ENCODE assay signal across 11 mouse cellular contexts in genomic region chr2:143131098-143131646, GRCm38 (mm10). TPM values are rescaled to one million over a fixed set of nuclear protein-coding genes. Genes with fewer than 3 reads are reported as not detected.
A peak's percentile ranks its signal among the peaks of the same experiment; 100 is the strongest.
DNase-seq lines count a peak whose midpoint lies in the region; ATAC-seq and TF ChIP-seq lines count a peak whose summit lies in the region.
"Had no signal": no experiment of that assay in that cellular context is flagged by ENCODE, and none has a peak within 500 bp of the region (broad histone marks: within the 10 kb centered on the region; RNA-seq: fewer than 3 reads in every experiment).

No protein-coding gene starts in this region.

- peak; percentile 51; the same call in 1 of the 2 replicates for ATAC-seq in forebrain, embryonic 12.5 days (ENCODE audit: low FRiP score)
- no peak for ATAC-seq in lung, embryonic 14.5 days (ENCODE audit: insufficient read depth)
- peak; percentile 53; the same call in 1 of the 2 replicates for ATAC-seq in forebrain, postnatal 0 days
- no peak for ATAC-seq in intestine, postnatal 0 days

- no peaks in the 10 kb centered on the region for H3K9me3 ChIP-seq in forebrain, embryonic 12.5 days
- no peaks in the 10 kb centered on the region for H3K9me3 ChIP-seq in forebrain, embryonic 10.5 days
- no peaks in the 10 kb centered on the region for H3K9me3 ChIP-seq in lung, embryonic 14.5 days (ENCODE audit: low read depth, low read length)
- no peaks in the 10 kb centered on the region for H3K9me3 ChIP-seq in forebrain, postnatal 0 days (ENCODE audit: low read length)
- no peaks in the 10 kb centered on the region for H3K9me3 ChIP-seq in intestine, postnatal 0 days (ENCODE audit: control insufficient read depth)
- H3K9me3 ChIP-seq: liver, embryonic 15.5 days had no signal

- DNase-seq in forebrain, embryonic 10.5 days (ENCODE audit: extremely low spot score, low spot score): no peak
- DNase-seq in lung, embryonic 14.5 days: peak; percentile 63
- DNase-seq in lung, postnatal 36 days: no peak
- DNase-seq in brain, adult 2 months (ENCODE audit: low read depth, low spot score): peak; percentile 70
- peak; percentile 58 for DNase-seq in forebrain, postnatal 0 days
- no peak for DNase-seq in frontal cortex, postnatal 10 days (ENCODE audit: low spot score in 2 of 2)
- DNase-seq: B cell, adult 2 months had no signal

- TF ChIP-seq CTCF in lung, embryonic 14.5 days (IDR thresholded peaks at IDR 0.05; ENCODE audit: low read depth): no peak
- no peak for TF ChIP-seq CTCF in forebrain, postnatal 0 days (IDR thresholded peaks at IDR 0.05; ENCODE audit: low read depth)
- no peak for TF ChIP-seq CTCF in intestine, postnatal 0 days (IDR thresholded peaks at IDR 0.05; ENCODE audit: low read depth)

- no peak overlapping the region for H3K9ac ChIP-seq in forebrain, embryonic 12.5 days
- no peak overlapping the region for H3K9ac ChIP-seq in lung, embryonic 14.5 days
- H3K9ac ChIP-seq in forebrain, postnatal 0 days: no peak overlapping the region
- H3K9ac ChIP-seq in intestine, postnatal 0 days (ENCODE audit: low read depth, low read length): no peak overlapping the region
- H3K9ac ChIP-seq: liver, embryonic 15.5 days had no signal

- H3K27me3 ChIP-seq in forebrain, embryonic 12.5 days: no peaks in the 10 kb centered on the region
- H3K27me3 ChIP-seq in forebrain, embryonic 10.5 days (ENCODE audit: poor library complexity, severe bottlenecking): no peaks in the 10 kb centered on the region
- H3K27me3 ChIP-seq in lung, embryonic 14.5 days (ENCODE audit: insufficient read depth, low read length): no peaks in the 10 kb centered on the region
- H3K27me3 ChIP-seq in forebrain, postnatal 0 days (ENCODE audit: insufficient read depth, low read length): no peaks in the 10 kb centered on the region
- H3K27me3 ChIP-seq in intestine, postnatal 0 days (replicated peaks; ENCODE audit: control insufficient read depth, insufficient read depth, low read length): no peaks in the 10 kb centered on the region
- H3K27me3 ChIP-seq: liver, embryonic 15.5 days had no signal

- no peak overlapping the region for H3K4me3 ChIP-seq in forebrain, embryonic 12.5 days (replicated peaks)
- no peak overlapping the region for H3K4me3 ChIP-seq in forebrain, embryonic 10.5 days
- no peak overlapping the region for H3K4me3 ChIP-seq in lung, embryonic 14.5 days (ENCODE audit: low read depth, low read length)
- no peak overlapping the region for H3K4me3 ChIP-seq in forebrain, postnatal 0 days (ENCODE audit: low read depth, low read length)
- H3K4me3 ChIP-seq in intestine, postnatal 0 days (ENCODE audit: low read depth, low read length): no peak overlapping the region
- H3K4me3 ChIP-seq: liver, embryonic 15.5 days had no signal

- WGBS in forebrain, embryonic 12.5 days: 76% methylated on average over 5 of the region's 5 CpGs
- WGBS in forebrain, embryonic 10.5 days: 82% methylated on average over 5 of the region's 5 CpGs
- WGBS in lung, embryonic 14.5 days: 63% methylated on average over 5 of the region's 5 CpGs
- 44% methylated on average over 5 of the region's 5 CpGs for WGBS in forebrain, postnatal 0 days
- WGBS in intestine, postnatal 0 days: 62% methylated on average over 5 of the region's 5 CpGs

- peak overlapping the region; percentile 56; the same call in 1 of the 2 replicates for H3K27ac ChIP-seq in forebrain, embryonic 12.5 days
- H3K27ac ChIP-seq in forebrain, embryonic 10.5 days: no peak overlapping the region
- H3K27ac ChIP-seq in lung, embryonic 14.5 days (ENCODE audit: low read depth): no peak overlapping the region
- H3K27ac ChIP-seq in forebrain, postnatal 0 days (ENCODE audit: low read depth, low read length): no peak overlapping the region
- no peak overlapping the region for H3K27ac ChIP-seq in intestine, postnatal 0 days (ENCODE audit: low read depth, low read length)
- H3K27ac ChIP-seq: liver, embryonic 15.5 days had no signal

- H3K4me1 ChIP-seq in forebrain, embryonic 12.5 days: no peaks in the 10 kb centered on the region; the same call in 1 of the 2 replicates
- no peaks in the 10 kb centered on the region for H3K4me1 ChIP-seq in forebrain, embryonic 10.5 days
- H3K4me1 ChIP-seq in lung, embryonic 14.5 days (ENCODE audit: insufficient read depth): no peaks in the 10 kb centered on the region
- no peaks in the 10 kb centered on the region for H3K4me1 ChIP-seq in forebrain, postnatal 0 days (ENCODE audit: insufficient read depth)
- H3K4me1 ChIP-seq in intestine, postnatal 0 days (replicated peaks; ENCODE audit: control insufficient read depth, insufficient read depth, low read length): no peaks in the 10 kb centered on the region
- H3K4me1 ChIP-seq: liver, embryonic 15.5 days had no signal

- H3K4me2 ChIP-seq in forebrain, embryonic 12.5 days: no peak overlapping the region
- H3K4me2 ChIP-seq in lung, embryonic 14.5 days: no peak overlapping the region
- H3K4me2 ChIP-seq in forebrain, postnatal 0 days (ENCODE audit: low read depth): no peak overlapping the region
- H3K4me2 ChIP-seq in intestine, postnatal 0 days (replicated peaks; ENCODE audit: low read depth): no peak overlapping the region
- H3K4me2 ChIP-seq: liver, embryonic 15.5 days had no signal

- no peaks in the 10 kb centered on the region for H3K36me3 ChIP-seq in forebrain, embryonic 12.5 days (replicated peaks)
- H3K36me3 ChIP-seq in forebrain, embryonic 10.5 days (replicated peaks): no peaks in the 10 kb centered on the region
- no peaks in the 10 kb centered on the region for H3K36me3 ChIP-seq in lung, embryonic 14.5 days (ENCODE audit: insufficient read depth)
- no peaks in the 10 kb centered on the region for H3K36me3 ChIP-seq in forebrain, postnatal 0 days (ENCODE audit: insufficient read depth)
- H3K36me3 ChIP-seq in intestine, postnatal 0 days (ENCODE audit: control insufficient read depth, insufficient read depth): no peaks in the 10 kb centered on the region
- H3K36me3 ChIP-seq: liver, embryonic 15.5 days had no signal

RNA-seq across cellular contexts. Expression of gene Otor, which starts 52.9 kb away (rescaled TPM):
- polyA plus RNA-seq in forebrain, embryonic 12.5 days (2016; fragmentation: Nextera tagmentation; extraction: Ambion mirVana): 3.5 and 3.7 TPM in 2 replicates
- 0.15 and 0.27 TPM in 2 replicates for polyA plus RNA-seq in forebrain, embryonic 10.5 days (2016; fragmentation: Nextera tagmentation; extraction: Ambion mirVana)
- polyA plus RNA-seq in lung, embryonic 14.5 days (2014; fragmentation: Nextera tagmentation; extraction: Ambion mirVana): 1.0 and 1.3 TPM in 2 replicates
- not detected in 2 replicates for total RNA-seq in forebrain, postnatal 0 days (2014; rRNA removed)
- polyA plus RNA-seq in forebrain, postnatal 0 days (2015; fragmentation: Nextera tagmentation; extraction: Ambion mirVana): 0.15 TPM in 1 of 2 replicates, not detected in the other
- polyA plus RNA-seq in intestine, postnatal 0 days (2015; fragmentation: Nextera tagmentation; extraction: Ambion mirVana): 0.12 TPM in 1 of 2 replicates, not detected in the other
- polyA plus RNA-seq: gonadal fat pad, adult 2 months; liver, embryonic 15.5 days had no signal

Comparison
In these comparisons a context has a peak if more than half of its experiments do, and no peak if none do; other contexts are left out.
1. DNase-seq: peak in lung, embryonic 14.5 days (single experiment), brain, adult 2 months (single experiment) and forebrain, postnatal 0 days (single experiment); none in forebrain, embryonic 10.5 days (single experiment), lung, postnatal 36 days (single experiment) and frontal cortex, postnatal 10 days (0 of 2).
2. ATAC-seq: peak in forebrain, embryonic 12.5 days (single experiment) and forebrain, postnatal 0 days (single experiment); none in lung, embryonic 14.5 days (single experiment) and intestine, postnatal 0 days (single experiment).